Mouse (Mus musculus): ENCODE data around the gene Kirrel3. TPM values are rescaled to one million over a fixed set of nuclear protein-coding genes. Genes with fewer than 3 reads are reported as not detected.

The Kirrel3 gene
- polyA plus RNA-seq, 1 experiment: 10.9 TPM

- no peak for DNase-seq (ENCODE audit: low read depth)
Measured at GRCm38 (mm10) chr9:34750887-34751286, 265.2 kb downstream of the Kirrel3 start.

GRCm38 (mm10) chr9:34752076-34752800, 266.5 kb downstream of the Kirrel3 start:
- DNase-seq (ENCODE audit: low read depth): no peak

GRCm38 (mm10) chr9:34752801-34753170, 267.1 kb downstream of the Kirrel3 start:
- no peak for DNase-seq (ENCODE audit: low read depth)

GRCm38 (mm10) chr9:34753891-34754290, 268.2 kb downstream of the Kirrel3 start:
- DNase-seq (ENCODE audit: low read depth): no peak

GRCm38 (mm10) chr9:34754523-34755097, 268.9 kb downstream of the Kirrel3 start:
- no peak for DNase-seq (ENCODE audit: low read depth)

GRCm38 (mm10) chr9:34756055-34756454, 270.4 kb downstream of the Kirrel3 start:
- no peak for DNase-seq (ENCODE audit: low read depth)

- DNase-seq (ENCODE audit: low read depth): no peak
Measured at GRCm38 (mm10) chr9:34758925-34759324, 273.2 kb downstream of the Kirrel3 start.

- DNase-seq (ENCODE audit: low read depth): no peak
Measured at GRCm38 (mm10) chr9:34760521-34760920, 274.8 kb downstream of the Kirrel3 start.

GRCm38 (mm10) chr9:34766792-34767623, 281.3 kb downstream of the Kirrel3 start:
- DNase-seq (ENCODE audit: low read depth): no peak

GRCm38 (mm10) chr9:34768961-34769360, 283.3 kb downstream of the Kirrel3 start:
- no peak for DNase-seq (ENCODE audit: low read depth)

- DNase-seq (ENCODE audit: low read depth): no peak
Measured at GRCm38 (mm10) chr9:34770951-34771350, 285.3 kb downstream of the Kirrel3 start.

- DNase-seq (ENCODE audit: low read depth): no peak
Measured at GRCm38 (mm10) chr9:34771401-34771800, 285.7 kb downstream of the Kirrel3 start.

GRCm38 (mm10) chr9:34772022-34772437, 286.3 kb downstream of the Kirrel3 start:
- DNase-seq (ENCODE audit: low read depth): no peak

GRCm38 (mm10) chr9:34781356-34781755, 295.7 kb downstream of the Kirrel3 start:
- no peak for DNase-seq (ENCODE audit: low read depth)

- no peak for DNase-seq (ENCODE audit: low read depth)
Measured at GRCm38 (mm10) chr9:34787915-34788314, 302.2 kb downstream of the Kirrel3 start.

GRCm38 (mm10) chr9:34795226-34795625, 309.5 kb downstream of the Kirrel3 start:
- DNase-seq (ENCODE audit: low read depth): no peak

- DNase-seq (ENCODE audit: low read depth): no peak
Measured at GRCm38 (mm10) chr9:34797688-34798339, 312.1 kb downstream of the Kirrel3 start.

- DNase-seq (ENCODE audit: low read depth): no peak
Measured at GRCm38 (mm10) chr9:34801662-34802061, 316.0 kb downstream of the Kirrel3 start.

GRCm38 (mm10) chr9:34806854-34807253, 321.2 kb downstream of the Kirrel3 start:
- no peak for DNase-seq (ENCODE audit: low read depth)

GRCm38 (mm10) chr9:34809993-34810513, 324.4 kb downstream of the Kirrel3 start:
- no peak for DNase-seq (ENCODE audit: low read depth)

- DNase-seq (ENCODE audit: low read depth): no peak
Measured at GRCm38 (mm10) chr9:34818325-34818976, 332.8 kb downstream of the Kirrel3 start.

Data from gonadal fat pad, adult 2 months (tissue).